Mouse (Mus musculus) stomach, postnatal 0 days (tissue): ENCODE data around the gene Rfxank.

Experiments used
- CTCF ChIP-seq: IDR thresholded peaks from 2 replicates; pipeline ENCODE4 v1.5.1; 2016; ENCODE audit warnings: antibody characterized with exemption, low read depth, mild to moderate bottlenecking, moderate library complexity
- EP300 ChIP-seq: optimal IDR thresholded peaks from 2 replicates; pipeline ENCODE3; 2016; ENCODE audit warnings: antibody characterized with exemption

DNA sequence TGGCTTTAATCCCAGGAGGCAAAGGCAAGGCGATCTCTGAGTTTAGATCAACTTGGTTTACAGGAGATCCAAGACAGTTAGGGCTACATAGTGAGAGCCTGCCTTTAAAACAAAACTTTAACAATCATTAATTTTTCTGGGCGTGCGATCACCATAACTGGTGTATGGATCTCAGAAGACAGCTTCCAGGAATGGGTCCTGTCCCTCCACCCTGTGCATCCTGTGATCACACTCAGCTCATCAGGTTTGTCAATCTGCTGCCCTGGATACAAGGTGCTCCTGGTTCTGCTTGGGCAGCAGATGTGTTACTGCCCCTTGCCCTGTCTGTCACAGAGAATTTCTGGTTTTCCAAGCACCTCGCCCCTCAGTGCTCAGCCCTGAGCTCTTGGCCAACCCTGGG, 20.3 kb upstream of the Rfxank start:
- no peak for TF ChIP-seq CTCF
- no peak for TF ChIP-seq EP300
